Mouse (Mus musculus) bone marrow macrophage, adult 2 months (primary cell): ENCODE measurements around the gene Akt1s1. TPM values are rescaled to one million over a fixed set of nuclear protein-coding genes. Genes with fewer than 3 reads are reported as not detected.

Experiments
- H3K27ac ChIP-seq: 2 replicates; pipeline ENCODE4 v1.5.1; 2012; ENCODE audit warnings: low read depth, low read length; ENCODE audit not compliant: insufficient read depth
- H3K4me1 ChIP-seq: 2 replicates; pipeline ENCODE4 v1.6.1; 2012; ENCODE audit warnings: low read length; ENCODE audit not compliant: control insufficient read depth, insufficient read depth
- H3K4me3 ChIP-seq: 2 replicates; pipeline ENCODE4 v1.5.1; 2012; ENCODE audit warnings: mild to moderate bottlenecking, low read length, moderate library complexity; ENCODE audit not compliant: insufficient read depth
- CTCF ChIP-seq: IDR thresholded peaks from 2 replicates; pipeline ENCODE4 v1.5.1; 2012; ENCODE audit warnings: low read depth, mild to moderate bottlenecking, low read length, moderate library complexity
- POLR2A ChIP-seq: IDR thresholded peaks from 2 replicates; pipeline ENCODE4 v1.6.1; 2012; ENCODE audit warnings: mild to moderate bottlenecking, low read depth, low read length, borderline replicate concordance
- polyA plus RNA-seq: library from polyadenylated mRNA; stranded (reverse); fragments of >200 nt; gene quantifications from 2 replicates; pipeline ENCODE4 v1.2.4, GENCODE M21; 2012; ENCODE audit not compliant: missing spikeins, insufficient read depth, insufficient read length

The Akt1s1 gene
- polyA plus RNA-seq, 1 experiment, result 45.3 TPM

DNA sequence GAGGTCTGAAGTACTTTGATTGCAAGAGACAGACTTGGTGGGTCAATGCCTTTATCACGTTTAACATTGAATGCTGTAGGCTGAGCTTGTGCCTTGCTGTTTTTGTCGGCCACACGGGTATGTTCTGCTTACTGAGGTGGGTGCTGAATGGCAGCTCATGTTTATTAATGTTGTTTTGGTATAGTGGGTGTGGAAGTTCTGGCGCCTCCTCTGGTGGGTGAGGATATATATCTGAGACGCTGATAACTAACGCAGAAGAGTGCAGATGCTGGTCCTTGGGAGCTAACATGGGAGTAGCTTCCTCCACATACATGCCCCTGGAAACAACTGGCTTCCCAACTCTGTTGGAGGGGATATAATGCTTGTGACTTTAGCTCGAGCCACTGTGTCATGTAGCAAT, 25.4 kb upstream of the Akt1s1 start:
- Histone ChIP-seq H3K4me3 (no peak overlapping the region), H3K27ac (no peak overlapping the region), H3K4me1 (peaks cover 60% of the 10 kb centered on the region)
- TF ChIP-seq POLR2A, result no peak
- no peak for TF ChIP-seq CTCF

DNA sequence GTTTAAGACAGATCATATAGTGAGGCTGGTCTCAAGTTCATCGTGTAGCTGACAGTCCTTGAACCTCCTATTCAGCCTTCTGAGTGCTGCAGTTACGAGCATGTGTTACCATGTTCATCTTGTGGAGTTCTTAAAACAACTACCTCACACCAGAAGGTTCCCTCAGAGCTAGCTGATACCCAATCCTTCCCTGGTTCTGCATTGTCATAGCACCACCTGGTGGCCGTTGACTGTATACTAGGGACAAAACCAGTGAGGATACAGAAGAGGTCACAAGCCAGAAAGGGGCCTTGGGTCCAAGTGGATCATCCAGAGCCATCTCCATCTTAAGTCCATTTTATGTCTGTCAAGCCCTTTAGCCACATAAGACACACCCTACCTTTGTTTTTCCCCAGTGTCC, 23.9 kb upstream of the Akt1s1 start:
- Histone ChIP-seq H3K27ac (peak overlapping the region; percentile 7; the same call in 1 of the 2 replicates), H3K4me3 (no peak overlapping the region), H3K4me1 (peaks cover 53% of the 10 kb centered on the region)
- TF ChIP-seq POLR2A (no peak), CTCF (no peak)

DNA sequence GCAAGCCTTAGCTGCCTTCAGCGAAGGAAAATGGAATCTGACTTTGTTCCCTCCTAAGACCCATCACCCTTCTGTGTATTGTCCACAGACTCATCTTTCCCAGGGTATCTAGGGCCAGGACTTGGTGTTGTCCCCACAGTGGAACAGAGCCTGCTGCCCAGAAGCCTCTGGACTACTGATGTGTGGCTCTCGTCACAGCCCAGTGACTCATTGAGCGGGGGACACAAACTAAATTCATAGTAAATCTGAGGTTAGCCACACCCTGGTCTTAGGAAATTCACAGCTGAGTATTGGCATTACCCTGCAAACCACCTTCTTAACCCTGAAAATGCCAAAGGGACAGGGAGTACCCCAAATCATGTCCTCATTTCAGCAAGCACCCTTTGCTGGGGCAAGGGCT, 22.0 kb upstream of the Akt1s1 start:
- H3K4me1 ChIP-seq, result peaks cover 48% of the 10 kb centered on the region
- H3K27ac ChIP-seq, result no peak overlapping the region

DNA sequence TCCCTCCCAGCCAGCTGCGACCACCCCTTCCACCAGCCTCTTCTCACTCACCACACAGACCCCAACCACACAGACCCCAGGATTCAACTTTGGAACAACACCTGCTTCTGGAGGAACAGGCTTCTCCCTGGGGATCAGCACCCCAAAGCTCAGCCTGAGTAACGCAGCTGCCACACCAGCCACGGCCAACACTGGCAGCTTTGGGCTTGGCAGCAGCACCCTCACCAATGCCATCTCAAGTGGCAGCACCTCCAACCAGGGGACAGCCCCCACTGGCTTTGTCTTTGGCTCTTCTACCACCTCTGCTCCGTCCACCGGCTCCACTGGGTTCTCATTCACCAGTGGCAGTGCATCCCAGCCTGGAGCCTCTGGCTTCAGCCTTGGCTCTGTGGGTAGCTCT, 20.1 kb upstream of the Akt1s1 start:
- no peak for TF ChIP-seq POLR2A
- TF ChIP-seq CTCF, result no peak
- Histone ChIP-seq H3K27ac (no peak overlapping the region), H3K4me1 (peaks cover 50% of the 10 kb centered on the region), H3K4me3 (no peak overlapping the region)

More for the DNA sequence above, 22.0 kb upstream of the Akt1s1 start:
- no peak overlapping the region for H3K4me3 ChIP-seq
- TF ChIP-seq CTCF (no peak), POLR2A (no peak)

DNA sequence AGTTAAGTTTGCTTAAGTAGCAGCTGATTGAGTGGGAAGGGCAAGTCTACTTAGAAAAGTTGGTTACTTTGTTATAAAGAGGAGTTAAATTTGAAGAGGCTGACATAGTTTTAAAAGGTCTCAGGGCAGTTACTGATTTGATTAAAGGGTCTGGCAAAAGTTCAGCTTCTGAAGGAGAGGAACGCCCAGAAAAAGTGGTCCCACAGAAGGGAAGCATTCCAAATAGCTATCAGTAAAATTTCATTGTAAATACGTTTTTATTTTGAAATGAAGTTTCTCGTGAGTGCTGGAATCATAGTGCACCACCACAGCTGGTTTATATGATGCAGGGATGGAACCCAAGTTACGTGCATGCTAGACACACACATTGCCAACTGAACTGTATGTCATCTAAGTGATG, 16.0 kb upstream of the Akt1s1 start:
- H3K4me3 ChIP-seq, result no peak overlapping the region
- no peak overlapping the region for H3K27ac ChIP-seq
- TF ChIP-seq CTCF, result no peak
- no peak for TF ChIP-seq POLR2A
- peaks cover 57% of the 10 kb centered on the region for H3K4me1 ChIP-seq

DNA sequence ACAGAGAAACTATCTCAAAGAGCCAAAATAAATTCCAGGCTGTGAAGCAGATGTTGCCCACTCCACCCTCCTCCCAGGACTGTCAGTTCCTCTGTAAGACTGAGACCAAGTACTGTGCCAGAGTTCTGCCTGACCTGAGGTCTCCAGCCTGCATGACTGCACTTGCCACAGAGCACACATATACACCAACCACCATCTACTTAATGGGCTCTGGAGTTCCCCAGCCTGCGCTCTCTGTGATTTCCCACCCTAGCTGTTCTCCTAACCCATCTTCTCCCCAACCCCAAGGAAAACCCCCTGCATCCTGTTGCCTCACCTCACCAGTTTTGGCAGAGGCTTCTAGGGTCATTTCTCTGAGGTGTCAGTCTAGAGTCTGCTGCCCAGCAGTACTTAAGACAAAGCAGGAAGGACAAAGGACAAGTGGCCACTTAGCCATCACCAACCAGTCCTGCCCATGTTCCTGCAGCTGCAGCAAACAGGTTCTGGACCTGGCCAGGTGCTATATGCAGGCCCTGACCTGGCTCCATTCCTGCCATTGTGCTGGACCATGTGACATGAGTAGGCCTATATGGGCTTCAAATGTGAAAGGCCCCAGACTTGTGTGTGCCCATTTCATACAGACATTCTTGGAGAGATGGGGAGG, 13.3 kb upstream of the Akt1s1 start:
- peak overlapping the region; percentile 61 for H3K27ac ChIP-seq
- H3K4me1 ChIP-seq, result peaks cover 57% of the 10 kb centered on the region
- TF ChIP-seq CTCF, result peak; percentile 13; the same call in 1 of the 2 replicates
- no peak for TF ChIP-seq POLR2A
- no peak overlapping the region for H3K4me3 ChIP-seq

DNA sequence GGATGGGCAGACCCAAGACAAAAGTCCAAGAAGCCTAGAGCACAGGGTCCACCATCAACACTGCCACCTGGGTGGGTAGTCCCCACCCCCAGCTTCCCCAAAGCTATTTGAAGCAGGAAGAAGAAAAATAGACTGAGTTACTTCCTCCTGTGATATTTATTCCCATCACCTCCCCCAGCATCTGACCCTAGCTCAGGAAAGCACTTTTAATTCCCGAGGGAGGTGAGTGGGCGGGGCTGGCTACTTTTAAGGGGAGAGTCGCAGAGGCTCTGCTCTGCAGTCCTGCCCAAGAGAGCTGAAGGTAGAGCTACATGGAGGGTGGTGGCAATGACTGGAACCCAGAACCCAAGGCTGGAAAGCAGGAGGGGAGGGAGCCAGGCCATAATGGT, 12.8 kb upstream of the Akt1s1 start:
- Histone ChIP-seq H3K27ac (peak overlapping the region; percentile 80), H3K4me3 (peak overlapping the region; percentile 3; the same call in 1 of the 2 replicates), H3K4me1 (peaks cover 54% of the 10 kb centered on the region)
- TF ChIP-seq POLR2A (no peak), CTCF (no peak)

DNA sequence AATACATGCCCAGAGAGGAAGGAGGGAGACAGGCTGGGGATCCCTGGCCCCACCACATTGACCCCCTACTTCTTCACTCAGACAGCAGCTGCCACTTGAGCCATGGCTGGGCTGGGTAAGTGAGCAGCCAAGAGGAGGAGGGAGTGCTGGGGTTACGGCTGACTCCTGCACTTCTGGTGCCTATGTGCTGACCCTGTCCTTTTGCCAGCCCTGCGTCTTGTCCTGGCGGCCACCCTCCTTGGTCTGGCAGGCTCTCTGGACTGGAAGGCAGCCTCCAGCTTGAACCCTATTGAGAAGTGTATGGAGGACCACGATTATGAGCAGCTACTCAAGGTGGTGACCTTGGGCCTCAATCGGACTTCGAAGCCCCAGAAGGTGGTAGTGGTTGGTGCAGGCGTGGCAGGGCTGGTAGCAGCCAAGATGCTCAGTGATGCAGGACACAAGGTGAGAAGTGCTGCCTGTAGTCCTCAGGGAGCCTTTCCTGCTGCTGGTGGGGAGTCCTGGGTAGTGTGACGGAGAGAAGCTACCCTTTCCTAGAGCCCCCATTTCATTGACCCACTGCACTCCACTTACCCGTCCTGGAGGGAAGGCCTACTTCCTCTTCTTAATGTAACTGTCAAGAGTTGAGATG, 12.3 kb upstream of the Akt1s1 start:
- H3K4me3 ChIP-seq, result peak overlapping the region; percentile 3; the same call in 1 of the 2 replicates
- peak overlapping the region; percentile 80 for H3K27ac ChIP-seq
- TF ChIP-seq CTCF, result no peak
- TF ChIP-seq POLR2A, result no peak
- H3K4me1 ChIP-seq, result peaks cover 49% of the 10 kb centered on the region

DNA sequence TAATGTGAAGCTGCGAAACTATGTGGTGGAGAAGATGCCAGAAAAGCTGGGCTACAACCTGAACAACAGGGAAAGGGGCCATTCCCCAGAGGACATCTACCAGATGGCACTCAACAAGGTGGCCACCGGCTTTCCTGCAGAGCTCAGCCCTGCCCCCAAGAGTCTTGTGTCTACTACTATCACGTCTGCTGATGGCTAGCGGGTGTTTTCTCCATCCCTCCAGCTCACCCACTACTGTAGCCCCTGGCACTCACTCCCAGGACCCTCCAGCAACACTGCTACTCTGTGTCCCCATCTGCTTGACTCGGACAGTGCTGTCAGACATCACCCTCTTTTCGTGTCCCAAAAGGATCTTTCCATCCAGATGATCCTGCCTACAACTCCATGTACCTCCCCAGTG, 10.7 kb upstream of the Akt1s1 start:
- H3K4me3 ChIP-seq, result no peak overlapping the region
- no peak overlapping the region for H3K27ac ChIP-seq
- peaks cover 36% of the 10 kb centered on the region for H3K4me1 ChIP-seq
- TF ChIP-seq POLR2A (no peak), CTCF (no peak)

DNA sequence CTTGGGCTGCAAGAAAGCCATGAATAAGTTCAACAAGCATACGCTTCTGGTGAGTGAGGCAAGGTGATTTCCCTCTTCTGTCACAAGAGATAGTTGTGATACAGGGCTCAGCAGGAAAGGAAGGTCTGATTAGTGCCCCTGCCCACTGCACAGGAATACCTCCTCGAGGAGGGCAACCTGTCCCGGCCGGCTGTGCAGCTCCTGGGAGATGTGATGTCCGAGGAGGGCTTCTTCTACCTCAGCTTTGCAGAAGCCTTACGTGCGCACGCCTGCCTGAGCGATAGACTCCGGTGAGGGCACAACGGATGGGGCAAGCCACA, 9.7 kb upstream of the Akt1s1 start:
- Histone ChIP-seq H3K4me1 (peaks cover 31% of the 10 kb centered on the region), H3K4me3 (no peak overlapping the region), H3K27ac (no peak overlapping the region)
- TF ChIP-seq CTCF (no peak), POLR2A (no peak)
